Mouse (Mus musculus) forebrain, embryonic 12.5 days (tissue): ENCODE data around the gene Cpsf7. TPM values are rescaled to one million over a fixed set of nuclear protein-coding genes. Genes with fewer than 3 reads are reported as not detected.
"Not testable (repeated sequence)": the region's sequence is repeated elsewhere in the genome, so short reads cannot be mapped to it uniquely, and the experiment has no call there.

ENCODE experiments used
- ATAC-seq: fragments of 200-750 bp; cut with Nextera tagmentation; 2 replicates; pipeline ENCODE4 v1.8.0; 2017; ENCODE audit warnings: moderate TSS enrichment; ENCODE audit not compliant: low FRiP score
- H3K27ac ChIP-seq: fragments of 300-500 bp; sonication (generic); 2 replicates; pipeline ENCODE4 v1.5.1; 2016; ENCODE audit warnings: mild to moderate bottlenecking
- H3K27me3 ChIP-seq: fragments of 300-500 bp; sonication (generic); 2 replicates; pipeline ENCODE4 v1.6.1; 2016; ENCODE audit warnings: mild to moderate bottlenecking
- H3K36me3 ChIP-seq: fragments of 300-500 bp; sonication (generic); replicated peaks from 2 replicates; pipeline ENCODE4 v1.6.1; 2016; ENCODE audit warnings: mild to moderate bottlenecking
- H3K4me1 ChIP-seq: fragments of 300-500 bp; sonication (generic); 2 replicates; pipeline ENCODE4 v1.6.1; 2016
- H3K4me2 ChIP-seq: fragments of 300-500 bp; sonication (generic); 2 replicates; pipeline ENCODE4 v1.6.1; 2016; ENCODE audit warnings: mild to moderate bottlenecking, moderate library complexity
- H3K4me3 ChIP-seq: fragments of 300-500 bp; sonication (generic); replicated peaks from 2 replicates; pipeline ENCODE4 v1.5.1; 2016; ENCODE audit warnings: mild to moderate bottlenecking
- H3K9ac ChIP-seq: fragments of 300-500 bp; sonication (generic); 2 replicates; pipeline ENCODE4 v1.6.1; 2016; ENCODE audit warnings: mild to moderate bottlenecking
- H3K9me3 ChIP-seq: fragments of 300-500 bp; sonication (generic); 2 replicates; pipeline ENCODE4 v1.6.1; 2016
- WGBS: fragments of 180-500 bp; shearing (Covaris S2); methylation state at CpG from one replicate; pipeline ENCODE4 v1.1.7; 2016; 5-methylcytosine and 5-hydroxymethylcytosine counted together
- polyA plus RNA-seq: library from polyadenylated mRNA; unstranded; fragments of >200 nt; fragmentation: Nextera tagmentation; extraction: Ambion mirVana; gene quantifications from 2 replicates; pipeline ENCODE4 v1.2.1, GENCODE M21; 2016

The Cpsf7 gene
- polyA plus RNA-seq, 1 experiment from 2014 or later, result 67.9 TPM

DNA sequence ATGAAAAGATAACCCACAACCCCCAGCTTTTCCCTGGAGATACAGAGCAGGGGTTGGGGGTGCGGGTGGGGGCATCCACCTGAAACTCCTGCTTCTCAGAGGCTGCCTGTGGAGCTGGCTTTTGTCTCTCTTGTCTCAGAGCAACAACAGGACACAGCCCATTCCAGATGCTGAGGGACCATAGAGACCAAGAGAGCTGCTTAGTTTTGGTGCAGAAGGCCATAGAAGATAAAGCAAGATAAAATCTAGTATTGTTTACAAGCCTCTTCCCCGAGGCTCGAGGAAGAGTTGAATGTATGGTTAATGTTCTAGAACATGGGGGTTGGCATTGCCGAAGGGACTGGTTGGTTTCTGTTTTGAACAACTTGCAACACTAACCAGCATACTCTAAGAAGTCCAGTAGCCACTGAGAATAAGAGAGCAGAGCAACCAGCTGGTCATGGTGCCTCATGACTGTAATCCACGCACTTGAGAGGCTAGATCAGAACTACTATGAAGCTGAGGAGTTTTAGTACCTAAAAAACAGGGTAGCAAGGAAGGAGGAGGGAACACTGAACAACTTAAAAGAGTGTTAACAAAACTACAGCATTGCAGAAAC is 1.5 kb upstream of the Cpsf7 start:
- no peak overlapping the region for H3K27ac ChIP-seq
- H3K9ac ChIP-seq, result peak overlapping the region; percentile 12
- no peaks in the 10 kb centered on the region for H3K9me3 ChIP-seq
- peak overlapping the region; percentile 7; the same call in 1 of the 2 replicates for H3K4me3 ChIP-seq
- no peaks in the 10 kb centered on the region for H3K27me3 ChIP-seq
- peaks cover 7% of the 10 kb centered on the region for H3K36me3 ChIP-seq
- 86% methylated on average over 5 of the region's 5 CpGs for WGBS
- peaks cover 29% of the 10 kb centered on the region for H3K4me1 ChIP-seq
- ATAC-seq, result no peak
- H3K4me2 ChIP-seq, result peak overlapping the region; percentile 80

DNA sequence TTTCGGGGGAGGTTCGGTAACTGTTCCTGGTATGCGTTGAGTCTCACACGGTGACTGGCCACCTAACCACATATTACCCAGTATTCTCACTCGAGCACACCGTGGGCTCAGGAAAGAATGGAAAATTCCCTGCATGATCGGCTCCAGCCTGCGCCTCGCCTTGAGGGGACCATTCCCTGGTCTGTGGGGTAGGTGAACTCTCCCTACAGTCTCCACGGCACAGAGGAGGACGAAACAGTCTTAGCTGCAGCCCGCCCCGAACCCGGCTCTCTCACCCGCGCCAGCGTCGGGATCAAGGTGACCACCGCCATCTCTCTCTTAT is 321 bp upstream of the Cpsf7 start:
- no peaks in the 10 kb centered on the region for H3K9me3 ChIP-seq
- ATAC-seq, result no peak
- H3K4me3 ChIP-seq, result peak overlapping the region; percentile 97
- H3K4me2 ChIP-seq, result peak overlapping the region; percentile 80
- peak overlapping the region; percentile 98 for H3K9ac ChIP-seq
- H3K4me1 ChIP-seq, result peaks cover 29% of the 10 kb centered on the region
- H3K27ac ChIP-seq, result peak overlapping the region; percentile 99
- H3K36me3 ChIP-seq, result peaks cover 7% of the 10 kb centered on the region
- no peaks in the 10 kb centered on the region for H3K27me3 ChIP-seq
- WGBS, result under 1% methylated on average over 19 of the region's 19 CpGs

DNA sequence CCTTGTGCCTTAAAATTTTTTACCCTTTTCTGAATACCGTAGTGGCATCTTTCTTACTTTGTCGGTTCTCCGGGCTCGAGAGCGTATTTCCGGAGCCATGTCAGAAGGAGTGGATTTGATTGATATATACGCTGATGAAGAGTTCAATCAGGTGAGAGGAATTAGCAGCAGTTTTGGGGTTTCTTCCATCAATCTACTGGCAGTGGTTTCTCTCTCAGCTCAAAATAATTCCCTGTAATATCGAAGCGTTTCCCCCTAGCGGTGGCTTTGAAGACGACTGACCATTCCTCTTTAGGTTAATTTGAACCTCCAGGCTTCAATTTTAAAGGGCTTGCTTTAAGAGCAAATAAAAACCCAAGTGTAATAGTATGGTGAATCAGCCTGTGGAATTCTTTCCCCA is 844 bp downstream of the Cpsf7 start, which contains the start of gene Sdhaf2:
Gene Sdhaf2 (minus strand): TSS at position 233 of the 400 bp plus-strand sequence.
- Histone ChIP-seq H3K4me1 (peaks cover 29% of the 10 kb centered on the region), H3K4me3 (peak within 1 kb of the TSS; percentile 97), H3K27me3 (no peaks in the 10 kb centered on the region), H3K4me2 (peak within 1 kb of the TSS; percentile 80), H3K9ac (peak within 1 kb of the TSS; percentile 98), H3K9me3 (no peaks in the 10 kb centered on the region), H3K36me3 (peaks cover 17% of the 10 kb centered on the region), H3K27ac (peak within 1 kb of the TSS; percentile 99)
- 0% methylated on average over 11 of the region's 11 CpGs for WGBS
- peak; percentile 3; the same call in 1 of the 2 replicates for ATAC-seq

DNA sequence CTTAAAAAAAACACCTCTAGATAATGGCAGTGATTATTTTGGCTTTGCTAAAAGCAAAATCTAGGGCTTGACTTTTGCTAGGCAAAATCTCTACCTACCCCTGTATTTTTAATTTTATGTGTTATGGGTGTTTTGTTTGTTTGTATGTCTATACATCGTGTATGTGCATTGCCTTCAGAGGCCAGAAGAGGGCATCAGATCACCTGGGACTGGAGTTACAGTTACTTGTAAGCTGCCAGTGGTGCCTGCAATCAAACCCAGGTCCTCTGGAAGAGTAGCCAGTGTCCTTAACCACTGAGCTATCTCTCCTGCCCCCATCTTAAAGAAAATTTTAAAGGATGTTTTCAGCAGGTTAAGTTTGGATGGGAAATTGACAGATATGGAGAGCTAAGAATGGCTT is 5.0 kb downstream of the Cpsf7 start:
- H3K9me3 ChIP-seq, result no peaks in the 10 kb centered on the region
- H3K4me2 ChIP-seq, result no peak overlapping the region
- no peak overlapping the region for H3K9ac ChIP-seq
- no peaks in the 10 kb centered on the region for H3K27me3 ChIP-seq
- WGBS, result 83% methylated on average over 1 of the region's 1 CpGs
- H3K4me3 ChIP-seq, result no peak overlapping the region
- peaks cover 19% of the 10 kb centered on the region for H3K4me1 ChIP-seq
- H3K27ac ChIP-seq, result no peak overlapping the region
- peaks cover 53% of the 10 kb centered on the region for H3K36me3 ChIP-seq
- no peak for ATAC-seq

DNA sequence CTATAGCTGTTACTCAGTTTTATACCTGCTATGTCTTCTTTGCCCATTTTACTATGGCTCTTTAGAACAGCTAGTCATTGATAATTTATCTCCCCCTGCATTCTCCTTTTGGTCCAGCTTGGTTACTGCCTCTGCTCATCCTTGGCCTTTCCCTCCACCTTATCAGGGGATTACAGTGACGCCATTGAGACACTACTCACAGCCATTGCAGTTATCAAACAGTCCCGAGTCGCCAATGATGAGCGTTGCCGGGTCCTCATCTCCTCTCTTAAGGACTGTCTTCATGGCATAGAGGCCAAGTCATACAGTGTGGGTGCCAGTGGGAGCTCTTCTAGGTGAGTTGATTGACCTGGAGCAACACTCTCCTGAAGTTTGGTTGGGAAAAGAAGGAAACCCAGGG is 14.4 kb downstream of the Cpsf7 start:
- H3K27me3 ChIP-seq, result no peaks in the 10 kb centered on the region
- no peaks in the 10 kb centered on the region for H3K4me1 ChIP-seq
- H3K9me3 ChIP-seq, result no peaks in the 10 kb centered on the region
- no peak overlapping the region for H3K9ac ChIP-seq
- H3K4me2 ChIP-seq, result no peak overlapping the region
- H3K36me3 ChIP-seq, result peaks cover 86% of the 10 kb centered on the region
- H3K27ac ChIP-seq, result no peak overlapping the region
- ATAC-seq, result no peak
- 97% methylated on average over 5 of the region's 5 CpGs for WGBS
- H3K4me3 ChIP-seq, result no peak overlapping the region

DNA sequence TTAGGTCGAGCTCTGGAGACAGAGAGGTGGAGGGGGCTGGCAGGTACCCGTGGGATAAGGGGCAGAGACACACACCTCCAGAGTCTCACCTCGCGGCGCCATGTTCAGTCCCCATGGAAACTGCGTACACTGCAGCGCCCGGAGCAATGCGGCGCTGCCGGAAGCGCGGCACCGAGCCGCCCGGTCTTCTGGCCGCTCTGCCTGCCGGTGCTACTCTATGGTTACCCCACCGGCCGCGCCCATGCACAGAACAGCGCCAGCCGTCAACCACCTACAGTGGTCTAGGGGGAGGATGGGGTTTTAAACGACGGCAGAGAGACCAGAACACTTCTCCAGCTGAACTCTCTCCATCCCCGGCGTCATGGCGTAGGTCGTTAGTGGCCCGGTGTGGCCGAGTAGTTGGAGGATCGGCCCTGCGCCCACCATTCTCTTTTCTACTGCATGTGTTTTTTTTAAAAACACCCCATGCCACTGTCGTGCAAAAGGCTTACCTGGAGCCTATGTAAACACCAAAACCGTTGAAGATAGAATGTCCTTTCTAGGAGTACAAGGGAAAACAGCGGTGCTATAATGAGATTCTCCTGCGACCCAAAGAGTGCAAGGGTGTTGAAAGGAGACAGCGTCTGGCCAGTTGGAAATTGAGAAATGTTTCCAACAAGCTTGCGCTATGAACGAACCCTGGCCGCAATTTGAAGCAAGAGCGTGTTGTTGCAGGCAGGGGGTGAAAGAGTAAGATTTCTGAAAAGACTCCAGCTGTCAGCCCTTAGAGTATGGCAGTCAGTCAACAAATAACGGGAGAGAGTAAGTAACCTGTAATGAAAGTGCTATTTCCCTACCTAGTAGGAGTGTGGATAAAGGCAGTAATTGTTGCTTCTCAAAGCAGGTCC is 30.8 kb downstream of the Cpsf7 start, which contains the start of gene Tmem216:
Gene Tmem216 (minus strand): TSS at position 615 of the 887 bp plus-strand sequence.
- Histone ChIP-seq H3K36me3 (peaks cover 13% of the 10 kb centered on the region), H3K27ac (peak within 1 kb of the TSS; percentile 83), H3K4me3 (peak within 1 kb of the TSS; percentile 65), H3K9me3 (no peaks in the 10 kb centered on the region), H3K4me1 (peaks cover 18% of the 10 kb centered on the region), H3K4me2 (peak within 1 kb of the TSS; percentile 77), H3K9ac (peak within 1 kb of the TSS; percentile 66), H3K27me3 (no peaks in the 10 kb centered on the region)
- peak; percentile 99 for ATAC-seq
- WGBS, result 2% methylated on average over 43 of the region's 43 CpGs

DNA sequence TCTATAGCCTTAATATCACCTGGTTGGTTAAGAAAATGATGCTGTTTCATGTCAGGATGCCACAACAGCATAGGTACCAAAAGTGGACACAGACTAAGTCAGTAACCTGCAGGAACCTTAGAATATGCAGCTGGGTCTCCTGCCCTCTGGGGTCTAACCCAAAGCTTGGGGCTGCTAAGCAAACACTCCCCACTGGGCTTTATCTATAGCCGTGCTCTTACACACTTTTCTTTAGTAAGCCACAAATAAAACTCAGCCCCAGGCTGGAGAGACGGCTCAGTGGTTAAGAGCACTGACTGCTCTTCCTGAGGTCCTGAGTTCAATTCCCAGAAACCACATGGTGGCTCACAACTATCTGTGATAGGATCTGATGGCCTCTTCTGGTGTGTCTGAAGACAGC is 31.9 kb downstream of the Cpsf7 start:
- WGBS, result 72% methylated on average over 2 of the region's 2 CpGs

DNA sequence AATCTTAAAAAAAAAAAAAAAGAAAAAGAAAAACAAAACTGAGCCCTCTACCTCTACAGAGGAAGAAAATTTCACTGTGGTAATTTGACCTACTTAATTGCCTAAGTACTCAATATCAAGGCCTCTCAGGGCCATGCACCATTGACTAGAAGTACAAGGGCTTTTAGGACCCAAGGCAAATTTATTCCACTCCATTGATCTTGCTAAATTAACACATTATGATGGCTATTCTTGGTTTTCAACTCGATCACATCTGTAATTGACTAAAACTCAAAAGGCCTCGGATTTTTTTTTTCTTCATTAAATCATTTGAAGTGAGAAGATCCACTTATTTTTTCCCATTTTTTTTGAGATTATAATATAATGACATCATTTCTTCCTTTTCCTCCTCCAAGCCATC is 32.4 kb downstream of the Cpsf7 start:
- Histone ChIP-seq H3K27me3 (no peaks in the 10 kb centered on the region), H3K9ac (no peak overlapping the region), H3K4me2 (no peak overlapping the region), H3K27ac (no peak overlapping the region), H3K36me3 (peaks cover 5% of the 10 kb centered on the region; the same call in 1 of the 2 replicates), H3K4me1 (peaks cover 18% of the 10 kb centered on the region), H3K4me3 (no peak overlapping the region), H3K9me3 (no peaks in the 10 kb centered on the region)
- no peak for ATAC-seq
- WGBS, result 55% methylated on average over 2 of the region's 2 CpGs

More for the DNA sequence above, 31.9 kb downstream of the Cpsf7 start:
- no peak overlapping the region for H3K27ac ChIP-seq
- ATAC-seq, result no peak
- no peak overlapping the region for H3K9ac ChIP-seq
- no peaks in the 10 kb centered on the region for H3K27me3 ChIP-seq
- H3K4me3 ChIP-seq, result no peak overlapping the region
- peaks cover 5% of the 10 kb centered on the region; the same call in 1 of the 2 replicates for H3K36me3 ChIP-seq
- no peak overlapping the region for H3K4me2 ChIP-seq
- H3K4me1 ChIP-seq, result peaks cover 18% of the 10 kb centered on the region
- H3K9me3 ChIP-seq, result no peaks in the 10 kb centered on the region

DNA sequence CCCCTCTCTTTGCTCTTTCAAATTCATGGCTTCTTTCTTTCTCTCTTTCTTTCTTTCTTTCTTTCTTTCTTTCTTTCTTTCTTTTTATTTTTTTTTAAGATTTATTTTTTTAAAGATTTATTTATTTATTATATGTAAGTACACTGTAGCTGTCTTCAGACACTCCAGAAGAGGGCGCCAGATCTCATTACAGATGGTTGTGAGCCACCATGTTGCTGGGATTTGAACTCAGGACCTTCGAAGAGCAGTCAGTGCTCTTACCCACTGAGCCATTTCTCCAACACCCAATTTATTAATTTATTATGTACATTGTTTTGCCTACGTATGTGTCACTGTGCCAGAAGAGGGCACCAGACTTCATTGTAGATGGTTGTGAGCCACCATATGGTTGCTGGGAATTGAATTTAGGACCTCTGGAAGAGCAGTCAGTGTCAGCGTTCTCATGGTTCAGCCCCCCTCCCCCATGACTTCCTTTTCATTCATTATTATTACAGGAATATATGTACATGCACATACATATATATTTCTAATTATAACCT is 32.8 kb downstream of the Cpsf7 start:
- not testable (repeated sequence) for H3K4me2 ChIP-seq, H3K9ac ChIP-seq, H3K27me3 ChIP-seq, H3K27ac ChIP-seq, H3K4me3 ChIP-seq, H3K36me3 ChIP-seq, H3K9me3 ChIP-seq, ATAC-seq
- 77% methylated on average over 4 of the region's 4 CpGs for WGBS
- H3K4me1 ChIP-seq, result peaks cover 18% of the 10 kb centered on the region

DNA sequence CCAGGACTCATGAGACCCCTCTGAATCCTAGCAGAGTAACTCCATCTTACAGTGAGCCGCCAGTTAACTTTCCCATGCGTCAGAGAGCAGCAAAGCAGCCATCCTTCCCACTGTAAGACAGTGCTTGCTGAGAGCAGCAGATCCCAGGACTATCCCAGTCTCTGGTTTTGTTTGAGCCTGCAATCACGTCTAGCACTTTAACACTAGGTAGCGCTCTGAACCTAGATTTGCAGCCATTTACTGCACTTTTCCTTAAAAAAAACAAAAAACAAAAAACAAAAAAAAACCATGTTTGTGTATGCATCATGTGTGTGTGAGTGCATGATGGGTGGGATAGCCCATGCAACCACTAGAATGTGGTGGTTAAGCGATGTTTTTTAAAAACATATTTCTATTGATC is 35.0 kb downstream of the Cpsf7 start:
- Histone ChIP-seq H3K9ac (no peak overlapping the region), H3K4me2 (no peak overlapping the region), H3K4me3 (no peak overlapping the region), H3K27me3 (no peaks in the 10 kb centered on the region), H3K27ac (no peak overlapping the region), H3K9me3 (no peaks in the 10 kb centered on the region), H3K4me1 (peaks cover 10% of the 10 kb centered on the region), H3K36me3 (no peaks in the 10 kb centered on the region)
- ATAC-seq, result no peak
- WGBS, result 33% methylated on average over 5 of the region's 5 CpGs

DNA sequence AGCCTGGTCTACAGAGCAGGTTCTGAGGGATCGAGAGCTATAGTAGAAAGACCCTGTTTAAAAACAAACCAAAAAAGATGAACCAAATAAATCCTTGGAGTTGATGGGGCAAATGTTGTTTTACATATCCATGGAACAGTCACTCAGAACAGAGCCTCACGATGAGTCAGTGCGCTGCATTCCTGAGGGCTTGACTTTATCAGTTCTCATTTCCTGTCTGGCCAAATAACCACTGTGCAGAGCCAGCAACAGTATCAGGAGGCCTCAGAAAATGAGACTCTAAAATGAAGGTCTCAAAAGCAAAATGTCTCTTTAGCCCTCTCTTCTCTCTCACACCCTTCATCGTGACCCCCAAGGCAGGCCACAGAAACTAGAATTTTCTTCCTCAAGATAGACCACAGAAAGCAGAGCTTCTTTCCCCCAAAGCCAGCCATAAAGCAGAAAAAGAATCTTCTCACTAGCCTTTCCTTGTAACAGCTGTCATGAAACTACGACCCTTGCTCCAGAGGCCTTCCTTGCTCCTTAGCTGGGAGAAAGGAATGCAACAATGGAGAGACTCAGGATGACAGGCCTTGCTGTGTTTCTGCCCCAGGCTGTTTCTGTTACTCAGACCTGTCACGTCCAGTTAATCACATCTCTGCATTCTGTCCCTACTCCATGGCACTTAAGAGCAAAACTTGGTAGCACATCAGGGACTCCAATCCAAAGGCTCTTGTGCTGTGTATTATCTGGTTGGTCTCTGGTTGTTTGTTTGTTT is 36.7 kb downstream of the Cpsf7 start:
- no peak overlapping the region for H3K4me2 ChIP-seq
- WGBS, result 72% methylated on average over 6 of the region's 6 CpGs
- H3K4me1 ChIP-seq, result no peaks in the 10 kb centered on the region
- no peak for ATAC-seq
- H3K4me3 ChIP-seq, result no peak overlapping the region
- H3K27ac ChIP-seq, result no peak overlapping the region
- no peaks in the 10 kb centered on the region for H3K27me3 ChIP-seq
- H3K9ac ChIP-seq, result no peak overlapping the region
- H3K9me3 ChIP-seq, result no peaks in the 10 kb centered on the region
- H3K36me3 ChIP-seq, result no peaks in the 10 kb centered on the region

DNA sequence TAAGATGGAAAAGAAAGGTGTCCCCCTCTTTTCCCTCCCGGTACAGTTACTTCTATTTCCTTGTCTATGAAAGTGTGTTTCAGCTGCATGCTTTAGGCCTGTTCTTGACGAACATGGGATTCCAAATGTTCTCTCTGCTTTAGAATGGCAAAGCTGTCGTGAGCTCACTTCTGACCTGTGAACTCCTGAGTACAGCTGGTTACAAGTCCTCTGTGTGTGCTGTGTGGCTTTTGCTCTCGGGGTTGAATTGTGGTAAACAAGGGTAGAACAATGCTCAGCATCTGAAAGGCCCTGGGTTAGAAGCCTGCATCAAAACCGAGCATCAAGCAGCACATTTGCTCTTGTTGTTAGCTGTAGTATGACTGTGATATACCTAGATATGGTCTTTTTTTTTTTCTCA is 37.3 kb downstream of the Cpsf7 start:
- no peak for ATAC-seq
- H3K4me2 ChIP-seq, result no peak overlapping the region
- WGBS, result 56% methylated on average over 5 of the region's 5 CpGs
- H3K36me3 ChIP-seq, result no peaks in the 10 kb centered on the region
- H3K9me3 ChIP-seq, result no peaks in the 10 kb centered on the region
- H3K9ac ChIP-seq, result no peak overlapping the region
- no peaks in the 10 kb centered on the region for H3K4me1 ChIP-seq
- H3K27me3 ChIP-seq, result no peaks in the 10 kb centered on the region
- H3K4me3 ChIP-seq, result no peak overlapping the region
- no peak overlapping the region for H3K27ac ChIP-seq
